Mouse (Mus musculus) liver, adult (tissue): ENCODE results near the gene Tmem238l.

Experiments used
- GATA4 ChIP-seq: IDR thresholded peaks from 2 replicates; pipeline ENCODE4 v1.6.1; 2014; ENCODE audit warnings: mild to moderate bottlenecking, low read length; ENCODE audit not compliant: insufficient replicate concordance

Tmem238l gene

DNA sequence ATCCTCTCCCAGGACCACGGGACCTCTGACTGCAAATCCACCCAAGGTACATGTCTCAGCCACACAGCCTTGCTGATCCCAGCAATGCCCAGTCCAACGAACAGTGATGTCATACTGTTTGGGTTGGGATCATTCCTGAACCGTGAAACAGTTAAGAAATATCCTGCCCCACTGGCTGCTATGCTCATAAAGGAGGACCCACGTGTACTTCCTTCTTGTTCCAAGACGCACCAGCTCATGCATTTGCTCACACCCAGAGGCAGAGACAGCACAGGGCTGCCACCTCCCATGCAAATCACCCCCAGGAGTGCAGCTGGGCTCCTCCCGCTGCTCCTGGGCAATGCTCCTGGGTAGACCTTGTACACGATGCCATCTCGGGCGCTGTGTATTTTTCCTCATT lies at the start of gene Tmem238l:
TSS of gene Tmem238l (plus strand) at position 336 of the 400 bp plus-strand sequence.
- no peak for TF ChIP-seq GATA4

DNA sequence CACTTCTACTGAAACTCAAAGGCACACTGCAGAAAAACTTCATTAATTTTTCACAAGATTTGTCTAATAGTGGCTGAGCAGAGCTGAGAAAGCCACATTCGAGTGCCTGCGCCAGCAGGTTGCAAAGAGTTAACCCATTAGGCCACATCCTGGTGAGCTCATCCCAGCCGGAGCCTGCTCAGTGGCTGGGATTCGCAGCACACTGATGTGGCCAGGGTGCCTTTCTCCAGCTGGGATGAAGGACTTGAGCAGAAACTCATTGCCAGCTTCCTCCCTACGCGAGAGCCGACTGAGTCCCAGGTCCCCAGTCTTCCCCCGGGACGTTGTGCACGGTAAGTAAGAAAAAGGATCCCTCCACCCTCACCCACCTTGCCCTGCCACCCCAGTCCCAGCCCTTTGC lies 44.6 kb upstream of the Tmem238l start, which contains the start of gene Pirt:
TSS of gene Pirt (plus strand) at position 171 of the 400 bp plus-strand sequence.
- TF ChIP-seq GATA4: no peak

DNA sequence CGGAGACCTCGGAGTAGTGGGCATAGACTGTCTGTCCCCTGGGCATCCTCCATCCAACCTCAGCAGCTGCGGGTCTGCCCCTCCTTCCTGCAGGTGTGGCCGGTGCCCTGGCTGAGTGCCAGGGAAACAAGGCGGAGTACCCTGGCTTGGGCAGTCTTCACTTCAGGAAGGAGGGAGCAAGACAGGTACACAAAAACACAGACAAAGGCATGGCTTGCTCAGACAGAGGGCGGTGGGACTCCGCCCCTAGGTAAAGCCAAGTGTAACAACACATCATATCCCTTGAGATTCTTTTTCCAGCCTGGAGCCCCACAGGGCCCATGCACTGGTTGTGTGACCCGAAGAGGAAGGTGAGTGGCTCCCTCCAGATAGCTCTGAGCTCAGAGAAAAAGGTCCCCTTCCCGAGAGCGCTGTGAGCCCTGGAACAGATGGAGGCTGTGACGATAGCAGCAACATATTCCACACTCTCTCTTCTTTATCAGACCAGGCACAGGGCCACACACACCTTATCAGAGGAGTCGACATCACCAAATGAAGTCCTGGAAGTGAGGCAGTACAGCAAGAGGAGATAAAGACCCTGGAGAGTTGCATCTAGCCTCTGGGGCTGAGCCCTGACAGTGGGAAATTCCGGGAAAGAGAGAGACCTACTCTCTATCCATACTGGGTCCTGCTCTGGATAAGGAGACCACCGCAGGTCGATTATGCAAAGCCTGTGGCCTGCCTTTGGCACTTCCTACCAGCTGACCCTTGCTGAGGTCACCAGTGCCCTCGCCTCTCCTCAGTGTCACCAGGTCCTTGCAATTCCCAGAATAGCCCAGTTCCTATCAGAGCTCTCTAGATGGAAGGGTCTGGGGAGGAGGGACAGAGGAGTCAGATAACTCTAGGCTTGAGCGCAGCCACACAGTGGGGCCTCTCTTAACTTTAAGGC lies 43.6 kb upstream of the Tmem238l start:
- TF ChIP-seq GATA4: no peak

DNA sequence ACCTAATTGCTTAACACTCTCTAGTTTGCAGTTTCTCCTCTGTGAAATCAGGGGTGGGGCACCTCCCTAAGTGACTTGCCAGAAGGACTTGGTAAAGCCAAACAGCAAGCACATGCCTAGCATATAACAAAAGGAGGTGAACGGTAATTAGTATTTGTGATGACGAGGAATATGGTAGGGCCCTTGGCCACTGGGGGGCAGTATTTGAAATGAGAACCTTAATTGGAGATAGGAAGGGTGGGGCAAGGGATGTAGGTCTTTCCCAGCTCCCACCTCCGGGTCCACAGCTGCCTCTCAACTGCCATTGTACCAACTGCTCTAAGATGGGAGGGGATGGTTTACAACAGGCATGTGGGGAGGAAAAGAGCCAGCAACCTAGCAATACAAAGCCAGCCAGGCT lies 42.2 kb upstream of the Tmem238l start:
- no peak for TF ChIP-seq GATA4

DNA sequence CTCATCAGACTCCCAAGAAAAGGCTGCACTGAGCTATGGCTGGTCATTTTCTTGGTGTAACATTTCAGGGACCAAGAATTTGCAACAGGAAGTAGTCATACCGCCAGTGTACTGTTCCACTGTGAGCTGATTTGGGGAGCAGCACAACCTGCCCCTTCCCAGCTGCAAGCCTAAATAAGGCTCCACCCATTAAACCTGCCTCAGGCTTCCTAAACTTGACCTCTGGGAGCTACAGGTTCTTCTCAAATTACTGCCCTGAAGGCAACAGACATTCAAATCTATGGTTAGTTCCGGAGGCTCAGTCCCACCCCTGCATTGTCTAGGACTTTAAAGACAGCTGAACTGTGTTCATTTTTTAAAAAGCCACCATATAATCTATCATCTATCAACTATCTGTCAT lies 36.4 kb upstream of the Tmem238l start:
- no peak for TF ChIP-seq GATA4

DNA sequence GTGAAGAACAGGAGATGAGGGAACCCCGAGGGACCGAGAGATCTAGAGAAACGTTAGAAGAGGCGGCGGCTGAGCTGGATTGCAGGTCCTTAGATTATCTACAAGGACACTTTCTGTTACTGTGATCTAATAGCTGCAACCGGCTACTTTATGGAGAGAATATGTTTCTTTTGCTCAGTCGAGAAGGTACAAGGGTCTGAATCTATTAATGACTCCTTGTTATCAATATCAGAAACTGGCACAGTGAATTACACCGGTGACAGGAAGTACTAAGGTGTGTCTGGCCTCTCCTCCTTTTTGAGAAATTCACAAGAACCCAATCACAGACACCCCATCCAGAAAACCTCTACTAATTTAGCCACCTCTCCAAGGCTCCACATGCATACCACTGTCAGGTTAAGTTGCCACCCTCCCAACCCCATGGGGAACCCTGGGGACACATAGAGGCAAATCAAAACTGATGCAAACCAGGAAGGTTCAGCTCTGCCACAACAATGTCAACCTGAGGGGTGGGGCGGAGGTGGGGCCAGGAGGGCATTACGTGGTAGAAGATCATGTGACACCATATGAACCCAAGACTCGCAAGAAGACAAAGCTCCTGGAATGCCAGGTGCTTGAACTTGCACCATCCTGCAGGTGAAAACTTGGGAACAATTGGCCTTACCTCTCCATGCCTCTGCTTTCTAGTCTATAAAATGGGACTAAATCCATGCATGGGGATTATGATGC lies 32.2 kb upstream of the Tmem238l start:
- no peak for TF ChIP-seq GATA4

DNA sequence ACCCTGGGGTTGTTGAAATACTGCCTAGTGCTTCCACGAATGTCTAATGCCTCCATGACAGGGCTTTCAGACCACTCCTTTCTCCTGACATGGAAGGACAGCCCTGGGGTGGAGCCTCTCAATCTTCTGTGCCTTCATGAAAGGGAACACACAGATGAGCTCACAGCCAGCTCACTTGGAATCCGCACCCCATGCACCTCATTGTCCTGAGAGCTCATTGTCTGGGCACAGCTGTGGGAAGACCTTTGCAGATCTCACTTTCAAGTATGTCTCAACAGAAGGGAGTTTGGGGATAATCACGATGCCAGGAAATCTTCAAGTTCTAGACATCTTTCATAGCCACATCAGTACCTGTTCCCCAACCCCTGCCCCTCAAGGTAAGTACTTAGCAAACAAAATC lies 28.1 kb upstream of the Tmem238l start:
- TF ChIP-seq GATA4: no peak

DNA sequence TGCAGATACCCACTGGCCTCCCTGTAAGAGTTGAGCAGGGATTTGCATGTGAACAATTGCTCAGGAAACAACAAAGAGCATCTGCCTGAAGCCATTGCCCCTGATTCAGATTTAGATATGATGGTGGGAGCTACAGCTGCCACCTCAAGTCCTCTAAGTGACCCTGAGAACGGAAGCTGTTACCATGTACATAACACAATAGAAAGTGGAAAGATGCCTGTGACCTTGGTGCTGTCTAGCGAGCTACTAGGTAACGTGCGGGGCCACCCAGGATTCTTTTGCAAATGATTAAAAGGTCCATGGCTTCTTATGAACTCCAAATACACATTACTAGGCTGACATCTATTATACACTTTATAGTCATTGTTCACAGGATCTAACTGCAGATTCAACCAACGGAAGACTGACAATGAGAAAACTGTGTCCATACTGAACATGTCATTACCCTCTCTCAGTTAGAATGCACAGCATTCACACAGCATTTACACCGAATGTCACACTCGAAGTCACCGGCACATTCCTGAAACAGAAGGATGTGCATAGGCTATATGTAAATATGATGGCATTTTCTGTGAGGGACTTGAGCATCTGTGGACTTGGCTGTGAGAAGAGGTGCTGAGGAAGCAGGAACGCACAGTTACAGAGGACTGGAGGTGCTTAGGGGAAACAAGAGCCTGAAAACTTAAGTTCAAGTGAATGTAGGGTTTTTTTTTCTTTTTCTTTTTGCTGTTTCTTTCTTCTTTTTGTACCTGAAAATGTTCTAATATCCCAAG lies 23.4 kb upstream of the Tmem238l start:
- TF ChIP-seq GATA4: no peak

DNA sequence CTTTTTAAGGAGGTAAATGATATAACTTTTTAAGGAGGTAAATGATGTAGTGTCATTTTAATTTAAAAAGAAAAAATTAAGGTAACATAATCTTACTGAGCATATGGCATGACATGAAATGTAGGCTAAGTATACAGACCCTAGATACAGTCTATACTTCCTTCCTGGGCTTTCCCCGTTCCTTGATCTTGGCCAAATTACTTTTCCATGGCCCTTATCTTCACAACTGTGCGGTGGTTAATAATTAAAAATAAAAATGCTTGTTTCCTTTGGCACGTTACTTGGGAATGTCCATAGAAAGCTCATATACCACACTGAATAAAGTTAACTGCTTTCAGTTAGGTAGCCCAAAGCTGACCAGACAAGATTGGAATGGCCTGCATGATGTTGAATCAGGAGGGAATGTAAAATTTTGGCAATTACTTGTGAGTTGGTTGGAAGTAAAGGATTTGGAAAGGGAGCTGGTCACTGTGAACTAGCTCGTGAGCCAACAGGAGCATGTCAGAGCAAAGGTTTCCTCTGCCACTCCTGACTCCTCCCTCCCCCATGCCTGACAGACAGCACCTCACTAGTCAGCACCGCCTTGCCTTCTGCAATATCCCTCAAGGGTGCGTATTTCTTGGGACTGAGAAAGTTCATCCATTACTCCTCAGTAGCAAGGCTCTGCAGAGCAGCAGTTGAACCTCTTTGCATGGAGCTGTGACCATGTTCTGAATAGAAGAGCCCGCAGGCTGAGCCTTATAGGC lies 21.8 kb upstream of the Tmem238l start:
- TF ChIP-seq GATA4: no peak

DNA sequence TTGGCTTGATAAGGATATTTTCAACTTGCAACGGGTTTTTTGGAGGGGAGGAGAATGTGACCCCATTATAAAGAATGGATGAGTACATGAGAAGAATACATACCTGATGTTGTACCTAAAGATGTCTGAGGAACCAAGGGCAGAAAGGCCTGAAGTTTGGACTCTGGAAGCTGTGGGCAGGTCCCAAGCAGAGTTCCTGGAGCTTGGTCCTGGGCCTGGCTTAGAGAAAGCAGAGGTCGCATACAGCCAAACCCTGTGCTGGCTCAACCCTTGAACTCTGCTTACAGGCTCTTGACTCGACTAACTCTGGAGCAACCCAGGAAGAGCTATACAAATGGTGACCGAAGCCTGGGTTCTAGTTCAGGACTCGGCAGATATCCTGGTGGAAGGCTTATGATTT lies 14.4 kb upstream of the Tmem238l start:
- no peak for TF ChIP-seq GATA4

DNA sequence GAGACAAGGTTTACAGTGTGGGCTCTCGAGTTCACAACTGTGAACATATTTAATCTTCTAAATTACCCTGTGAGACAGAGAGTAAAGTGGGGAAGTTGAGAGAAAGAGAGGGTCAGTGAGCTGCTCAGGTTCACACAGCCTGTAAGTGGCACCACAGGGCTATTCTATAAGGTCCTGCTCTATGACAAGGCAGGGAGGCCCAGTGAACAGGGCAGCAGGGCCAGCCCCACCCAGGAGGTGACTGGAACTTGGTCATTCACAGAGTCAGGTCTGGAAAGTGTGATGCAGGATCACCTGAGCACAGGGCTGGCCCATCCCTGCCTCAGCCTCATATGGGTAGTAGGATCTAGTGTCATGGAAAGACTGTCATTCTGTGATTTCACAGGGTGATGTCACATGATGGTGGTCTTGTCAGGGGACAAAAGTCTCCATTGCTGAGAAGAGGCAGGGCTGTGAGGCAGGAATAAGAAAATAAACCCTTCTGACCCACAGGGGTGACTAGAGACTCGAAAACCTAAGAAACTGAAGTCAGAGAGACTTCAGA lies 11.1 kb upstream of the Tmem238l start:
- no peak for TF ChIP-seq GATA4

DNA sequence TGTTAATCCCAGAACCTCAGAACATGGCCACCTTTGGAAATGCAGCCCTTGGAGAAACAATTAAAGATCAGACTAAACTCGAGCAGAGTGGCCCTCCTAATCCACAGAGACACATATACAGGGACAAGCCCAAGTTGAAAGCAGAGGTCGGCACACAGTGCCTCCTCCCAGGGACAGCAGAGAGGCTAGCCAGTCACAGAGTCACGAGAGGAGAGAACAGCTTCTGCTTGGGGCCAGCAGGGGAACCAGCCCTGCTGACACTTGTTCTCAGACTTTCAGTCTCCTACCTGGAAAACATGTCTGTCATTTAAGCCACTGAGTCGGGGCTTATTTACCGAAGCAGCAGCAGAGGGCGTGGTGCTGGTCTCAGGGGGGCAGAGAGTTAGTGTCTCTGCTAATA lies 9.9 kb upstream of the Tmem238l start:
- TF ChIP-seq GATA4: no peak

DNA sequence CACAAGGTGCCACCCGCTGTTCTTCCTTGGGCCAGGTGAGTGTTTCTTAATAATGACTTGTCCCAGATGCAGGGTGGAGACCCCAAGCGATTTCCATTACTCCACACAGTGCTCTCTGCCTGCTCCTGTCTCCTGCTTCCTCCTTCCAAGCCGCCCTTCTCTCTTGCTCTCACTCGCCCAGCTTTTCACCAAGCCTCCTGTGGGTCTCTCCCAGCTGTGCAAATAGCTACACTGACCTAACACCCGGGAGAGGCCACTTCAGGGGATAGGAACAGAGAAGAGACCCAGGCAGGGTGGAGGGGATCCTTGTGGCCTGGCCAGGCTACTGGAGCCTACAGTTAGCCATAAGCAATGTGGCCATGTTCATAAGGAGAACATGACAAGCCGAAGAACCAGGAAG lies 9.5 kb upstream of the Tmem238l start:
- TF ChIP-seq GATA4: no peak

DNA sequence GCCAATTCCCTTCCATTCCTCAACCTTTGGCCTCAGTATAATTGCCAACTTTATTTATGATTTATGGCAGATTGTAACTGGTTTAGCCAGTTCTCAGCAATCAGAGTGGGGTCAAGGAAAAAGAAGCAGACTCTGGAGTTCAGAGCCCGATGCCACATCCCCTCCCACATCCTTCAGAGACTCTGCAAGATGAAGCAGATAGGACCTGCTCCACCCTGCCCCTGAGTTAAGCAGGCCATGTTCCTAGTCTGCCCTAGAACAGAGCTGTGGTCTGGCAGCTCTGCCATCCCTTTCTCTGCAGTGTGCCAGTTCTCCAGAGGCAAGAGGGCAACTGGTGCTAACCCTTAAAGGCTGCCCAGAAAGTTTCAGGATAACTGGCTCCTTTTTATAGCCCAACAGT lies 4.4 kb downstream of the Tmem238l start:
- no peak for TF ChIP-seq GATA4
